In genomic region chr6:42261524-42262170, GRCm38 (mm10) we compare ENCODE assay signal across 11 mouse cellular contexts. TPM values are rescaled to one million over a fixed set of nuclear protein-coding genes. Genes with fewer than 3 reads are reported as not detected.
DNase-seq lines count a peak whose midpoint lies in the region; ATAC-seq and TF ChIP-seq lines count a peak whose summit lies in the region.
"Had no signal": no experiment of that assay in that cellular context is flagged by ENCODE, and none has a peak within 500 bp of the region (broad histone marks: within the 10 kb centered on the region; RNA-seq: fewer than 3 reads in every experiment).

Gene Tmem139, plus strand, starts transcription at chr6:42261970.

- H3K4me1 ChIP-seq in heart, postnatal 0 days (ENCODE audit: control insufficient read depth, insufficient read depth): peaks cover 8% of the 10 kb centered on the region
- peaks cover 5% of the 10 kb centered on the region for H3K4me1 ChIP-seq in embryonic facial prominence, embryonic 15.5 days

- no peak for TF ChIP-seq CTCF in heart, postnatal 0 days (IDR thresholded peaks at IDR 0.05; ENCODE audit: low read depth)

- ATAC-seq in heart, postnatal 0 days (ENCODE audit: insufficient read depth, low read depth): no peak
- ATAC-seq in embryonic facial prominence, embryonic 15.5 days (ENCODE audit: insufficient number of reproducible peaks, low FRiP score, low TSS enrichment, low read depth): no peak

- no peak within 1 kb of the TSS for H3K27ac ChIP-seq in heart, postnatal 0 days (ENCODE audit: low read depth)
- H3K27ac ChIP-seq in embryonic facial prominence, embryonic 15.5 days (replicated peaks): no peak within 1 kb of the TSS
- H3K27ac ChIP-seq: midbrain, embryonic 12.5 days had no signal

- H3K4me3 ChIP-seq in heart, postnatal 0 days (ENCODE audit: low read depth, low read length): no peak within 1 kb of the TSS
- peak within 1 kb of the TSS; percentile 8 for H3K4me3 ChIP-seq in embryonic facial prominence, embryonic 15.5 days (replicated peaks)
- H3K4me3 ChIP-seq: midbrain, embryonic 12.5 days had no signal

- no peaks in the 10 kb centered on the region for H3K27me3 ChIP-seq in heart, postnatal 0 days (ENCODE audit: control insufficient read depth, insufficient read depth, low read length)
- no peaks in the 10 kb centered on the region for H3K27me3 ChIP-seq in embryonic facial prominence, embryonic 15.5 days

- no peak for TF ChIP-seq EP300 in heart, postnatal 0 days (IDR thresholded peaks at IDR 0.05; ENCODE audit: low read depth)

- H3K4me2 ChIP-seq in heart, postnatal 0 days (ENCODE audit: low read depth, low read length): peak within 1 kb of the TSS; percentile 3; the same call in 1 of the 2 replicates
- peak within 1 kb of the TSS; percentile 17 for H3K4me2 ChIP-seq in embryonic facial prominence, embryonic 15.5 days (replicated peaks)
- H3K4me2 ChIP-seq: midbrain, embryonic 12.5 days had no signal

- H3K36me3 ChIP-seq in heart, postnatal 0 days (replicated peaks; ENCODE audit: control insufficient read depth, insufficient read depth, low read length): no peaks in the 10 kb centered on the region
- H3K36me3 ChIP-seq in embryonic facial prominence, embryonic 15.5 days: no peaks in the 10 kb centered on the region
- H3K36me3 ChIP-seq: G1E; midbrain, embryonic 12.5 days had no signal

- H3K9me3 ChIP-seq in heart, postnatal 0 days (replicated peaks; ENCODE audit: control insufficient read depth, low read length): no peaks in the 10 kb centered on the region
- no peaks in the 10 kb centered on the region for H3K9me3 ChIP-seq in embryonic facial prominence, embryonic 15.5 days (replicated peaks)
- H3K9me3 ChIP-seq: G1E; midbrain, embryonic 12.5 days had no signal

- H3K9ac ChIP-seq in heart, postnatal 0 days (replicated peaks; ENCODE audit: low read depth, low read length): no peak within 1 kb of the TSS
- no peak within 1 kb of the TSS for H3K9ac ChIP-seq in embryonic facial prominence, embryonic 15.5 days
- H3K9ac ChIP-seq: midbrain, embryonic 12.5 days had no signal

- WGBS in heart, postnatal 0 days: 17% methylated on average over 20 of the region's 20 CpGs
- WGBS in embryonic facial prominence, embryonic 15.5 days: 19% methylated on average over 20 of the region's 20 CpGs
- 15% methylated on average over 20 of the region's 20 CpGs for WGBS in large intestine, adult 2 months

- no peak for DNase-seq in heart, postnatal 0 days (ENCODE audit: low spot score)
- no peak for DNase-seq in heart, adult 9 months (ENCODE audit: low spot score in 2 of 2)
- DNase-seq in large intestine, adult 2 months (ENCODE audit: low read depth, low spot score): peak; percentile 86
- peak; percentile 82 for DNase-seq in lung, postnatal 25 days (ENCODE audit: low spot score)
- no peak for DNase-seq in layer of hippocampus, postnatal 10 days (ENCODE audit: low spot score in 2 of 2)
- DNase-seq in adrenal gland, adult 8-10 months: no peak
- no peak for DNase-seq in retina, postnatal 1 day

RNA-seq across cellular contexts. Expression of gene Tmem139, which starts in this region (rescaled TPM):
- total RNA-seq in heart, postnatal 0 days (2014; rRNA removed; ENCODE audit: low replicate concordance): not detected in 2 replicates
- polyA plus RNA-seq in heart, postnatal 0 days (2015; fragmentation: Nextera tagmentation; extraction: Ambion mirVana): 0.10 and 0.26 TPM in 2 replicates
- polyA plus RNA-seq in embryonic facial prominence, embryonic 15.5 days (2015; fragmentation: Nextera tagmentation; extraction: Ambion mirVana): 1.5 and 2.1 TPM in 2 replicates
- polyA plus RNA-seq in large intestine, adult 2 months (2012; rRNA removed): 20.6 and 34.9 TPM in 2 replicates
- total RNA-seq in layer of hippocampus, postnatal 10 days (2021): not detected
- total RNA-seq in adrenal gland, adult 8-10 months (2022): 1 to 10 TPM in 2 of 4 experiments, under 1 TPM in 1, not detected in 1; 0.27 to 4.7 (median 4.5) TPM
- total RNA-seq: granulocyte monocyte progenitor cell, adult 5-6 weeks had no signal
- polyA plus RNA-seq: G1E had no signal

Comparison
In these comparisons a context has a peak if more than half of its experiments do, and no peak if none do; other contexts are left out.
1. DNase-seq: peak in large intestine, adult 2 months (single experiment) and lung, postnatal 25 days (single experiment); none in heart, postnatal 0 days (single experiment), heart, adult 9 months (0 of 2), layer of hippocampus, postnatal 10 days (0 of 2), adrenal gland, adult 8-10 months (single experiment) and retina, postnatal 1 day (single experiment).